Mouse (Mus musculus) right cerebral cortex, postnatal 25 days (tissue): ENCODE measurements around the gene M1ap.

ENCODE experiments used
- DNase-seq: peaks from one replicate; pipeline ENCODE4 v3.0.0; 2022

M1ap gene

DNA sequence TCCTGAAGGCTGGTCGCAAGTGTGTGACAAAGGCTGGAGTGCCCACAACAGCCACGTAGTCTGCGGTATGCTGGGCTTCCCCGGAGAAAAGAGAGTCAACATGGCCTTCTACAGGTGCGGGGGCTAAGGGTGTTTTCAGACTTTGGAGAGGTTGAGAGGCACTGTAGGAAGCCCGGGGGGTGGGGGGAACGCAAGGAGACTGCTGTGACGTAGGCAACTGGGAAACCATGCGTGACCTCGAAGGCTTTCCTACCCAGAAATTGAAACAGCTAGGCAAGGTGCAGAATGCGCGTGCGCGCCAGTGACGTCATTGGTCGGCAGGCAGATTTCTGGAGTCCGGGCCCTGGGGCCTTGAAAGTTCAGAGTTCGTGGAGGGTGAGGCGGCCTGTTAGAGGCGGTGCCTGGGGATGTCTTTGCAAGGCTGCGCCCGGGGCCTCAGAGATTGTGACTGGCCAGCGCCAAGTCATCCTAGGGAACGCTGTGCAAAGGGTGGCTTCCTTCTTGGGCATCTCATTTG, 91.9 kb downstream of the M1ap start:
- peak; percentile 81 for DNase-seq

DNA sequence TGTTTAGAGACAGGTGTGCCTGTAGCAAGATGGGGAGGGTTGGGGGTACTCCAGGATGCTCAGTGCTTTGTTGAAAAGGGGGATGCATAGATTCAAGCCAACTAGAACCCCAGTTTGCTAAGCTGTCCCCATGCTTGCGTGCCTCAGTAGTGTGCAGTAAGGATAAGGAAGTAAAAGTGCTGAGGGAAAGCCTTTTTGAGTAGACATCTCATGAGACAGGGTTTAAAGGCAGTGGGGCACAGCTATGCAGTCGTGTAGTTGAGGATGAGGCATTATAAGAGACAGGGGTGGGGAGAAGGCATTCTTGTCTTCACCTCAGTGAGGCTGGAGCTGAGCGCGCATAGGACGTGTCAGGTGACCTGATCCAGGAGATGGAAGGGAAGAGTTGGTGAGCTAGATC, 93.9 kb downstream of the M1ap start:
- DNase-seq = no peak

DNA sequence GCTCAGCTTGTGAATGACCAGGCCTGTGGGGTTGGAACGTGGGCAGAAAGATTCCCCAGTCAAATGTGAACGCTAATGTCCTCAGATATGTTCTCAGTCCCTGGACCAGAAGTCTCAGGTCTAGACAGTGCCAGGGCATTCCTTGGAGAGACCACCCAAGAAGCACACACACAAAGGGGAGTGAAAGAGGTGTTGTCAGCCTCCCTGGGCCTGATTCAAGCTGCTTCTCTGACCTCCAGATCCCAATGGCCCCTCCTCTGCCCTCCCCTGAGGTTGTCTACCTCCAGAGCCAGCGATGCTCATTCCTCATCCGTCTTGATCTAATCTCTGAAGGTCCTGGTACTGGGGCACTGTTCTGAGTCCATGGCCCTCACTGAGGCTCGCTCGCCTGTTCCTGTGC, 96.9 kb downstream of the M1ap start:
- DNase-seq = no peak

DNA sequence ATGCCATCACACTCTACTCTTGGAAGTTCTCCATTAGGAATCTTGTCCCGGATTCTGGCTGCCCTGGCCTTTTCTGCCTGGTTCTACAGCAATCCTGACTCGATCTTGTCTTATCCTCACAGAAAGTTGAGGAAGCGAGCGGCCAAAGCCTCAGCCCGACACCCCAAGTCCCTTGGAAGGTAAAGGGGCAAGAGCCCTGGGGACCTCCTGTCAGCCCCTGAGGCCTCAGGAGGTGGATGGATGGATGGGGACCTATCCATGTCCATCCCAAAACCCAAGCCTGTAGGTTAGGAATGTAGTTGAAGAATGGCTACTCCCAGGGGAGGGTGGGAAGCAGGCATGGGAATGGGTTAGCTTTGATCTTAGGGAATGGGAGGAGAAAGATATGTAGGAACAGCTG, 97.3 kb downstream of the M1ap start:
- no peak for DNase-seq

DNA sequence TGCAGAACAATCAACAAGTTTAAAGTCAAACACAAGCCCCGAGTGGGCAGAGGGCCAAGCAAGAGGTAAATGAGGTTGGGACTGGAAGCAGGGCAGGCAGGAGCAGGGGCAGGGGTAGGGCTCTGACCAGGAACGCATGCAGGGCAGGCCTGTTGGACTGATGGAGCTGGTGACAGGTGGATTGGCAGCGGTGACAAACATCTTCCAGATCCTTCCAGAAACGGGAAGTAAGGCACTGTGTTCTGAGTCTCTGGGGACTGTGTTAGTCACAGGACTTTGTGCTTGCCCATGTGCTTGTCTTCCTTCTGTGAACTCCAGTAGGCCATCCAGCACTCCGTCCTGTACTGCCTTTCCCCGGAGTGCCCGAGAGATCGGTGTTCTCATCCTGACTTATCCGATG, 98.0 kb downstream of the M1ap start:
- DNase-seq = no peak

DNA sequence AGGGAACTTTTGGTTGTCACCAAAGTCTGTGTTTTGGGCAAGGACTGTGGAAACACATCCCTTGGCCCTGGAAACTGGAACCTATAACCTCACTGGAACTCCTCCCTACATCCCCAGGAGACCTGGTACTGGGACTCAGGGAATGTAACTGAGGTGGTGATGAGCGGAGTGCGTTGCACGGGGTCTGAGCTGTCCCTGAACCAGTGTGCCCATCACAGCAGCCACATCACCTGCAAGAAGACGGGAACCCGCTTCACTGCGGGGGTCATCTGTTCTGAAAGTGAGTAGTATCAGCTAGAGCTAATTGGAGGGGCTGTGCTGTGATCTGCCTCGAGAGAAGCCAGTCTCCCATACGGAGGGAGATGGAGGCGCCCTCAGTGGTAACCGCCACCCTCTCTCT, 102.7 kb downstream of the M1ap start:
- no peak for DNase-seq

DNA sequence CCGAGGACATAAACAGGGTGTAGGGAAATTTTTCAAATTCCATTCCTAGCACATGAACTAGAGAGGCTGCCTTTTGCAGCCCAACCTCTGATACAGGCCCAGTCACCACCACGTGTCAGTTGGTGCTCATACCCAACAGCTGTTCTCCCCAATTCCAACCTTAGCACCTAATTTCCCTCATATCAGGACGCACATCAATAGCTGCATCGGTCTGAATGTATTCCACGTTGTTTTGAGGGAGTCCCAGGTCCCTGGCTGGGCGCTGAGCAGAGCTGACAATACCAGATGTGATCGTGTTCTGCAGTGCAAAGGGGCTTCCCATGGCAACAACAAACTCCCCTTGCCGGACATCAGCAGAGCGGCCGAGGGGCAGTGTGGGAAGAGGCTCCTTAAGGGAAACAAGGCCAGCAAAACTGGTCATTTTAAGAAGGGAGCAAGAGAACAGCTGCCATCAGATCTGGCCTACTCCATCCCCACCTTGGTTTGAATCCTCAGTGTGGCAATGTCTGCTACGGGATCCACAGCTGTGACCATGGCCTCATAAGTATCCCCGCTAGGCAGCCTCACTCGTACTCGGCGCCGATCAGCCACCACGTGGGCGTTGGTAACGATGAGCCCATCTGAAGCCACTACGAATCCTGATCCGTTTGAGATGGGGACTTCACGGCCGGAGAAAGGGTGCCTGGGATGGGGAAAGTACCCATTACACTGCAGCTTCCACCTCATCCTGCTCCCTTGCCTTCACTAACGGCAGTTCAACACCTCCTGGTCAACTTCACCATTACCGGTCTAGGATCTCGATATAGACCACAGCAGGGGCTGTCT, 106.6 kb downstream of the M1ap start:
- DNase-seq = peak; percentile 38

DNA sequence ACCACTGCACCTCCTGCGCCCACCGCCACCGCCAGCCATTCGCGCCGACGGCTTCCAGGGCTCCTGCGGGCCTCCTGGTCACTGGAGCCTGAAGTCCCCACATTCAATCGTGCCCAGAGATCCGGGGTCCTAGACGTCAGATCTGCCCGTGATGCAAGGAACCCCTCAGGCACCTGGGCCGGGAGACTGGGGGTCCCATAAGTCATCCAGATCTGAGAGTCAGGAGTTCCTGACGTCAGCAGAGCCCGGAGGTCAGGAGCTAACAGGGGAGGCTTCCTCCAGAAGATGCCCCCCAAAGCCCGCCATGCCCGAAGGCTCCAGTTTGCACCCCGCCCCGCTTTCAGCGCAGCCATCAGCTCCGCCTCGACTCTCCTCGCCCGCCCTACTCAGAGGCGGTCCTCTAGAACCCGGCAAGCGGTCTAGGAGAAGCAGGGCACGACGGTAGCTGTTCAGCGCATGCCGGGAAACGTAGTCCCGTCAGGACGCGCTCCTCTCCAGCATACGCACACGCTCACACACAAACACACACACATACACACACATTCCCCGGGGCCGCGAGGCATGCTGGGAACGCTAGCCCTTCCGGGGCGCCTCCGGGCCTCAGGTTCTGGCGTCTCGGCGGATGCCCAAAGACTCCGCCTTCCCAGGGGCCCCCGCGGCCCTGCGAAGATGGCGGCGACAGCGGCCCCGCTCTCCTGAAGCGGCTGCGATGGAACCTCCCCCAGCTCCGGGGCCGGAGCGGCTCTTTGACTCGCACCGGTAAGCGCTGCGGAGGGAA, 107.6 kb downstream of the M1ap start, which contains the start of gene Aup1:
Aup1 (plus strand) TSS at position 448 of the 778 bp plus-strand sequence.
- peak; percentile 97 for DNase-seq

DNA sequence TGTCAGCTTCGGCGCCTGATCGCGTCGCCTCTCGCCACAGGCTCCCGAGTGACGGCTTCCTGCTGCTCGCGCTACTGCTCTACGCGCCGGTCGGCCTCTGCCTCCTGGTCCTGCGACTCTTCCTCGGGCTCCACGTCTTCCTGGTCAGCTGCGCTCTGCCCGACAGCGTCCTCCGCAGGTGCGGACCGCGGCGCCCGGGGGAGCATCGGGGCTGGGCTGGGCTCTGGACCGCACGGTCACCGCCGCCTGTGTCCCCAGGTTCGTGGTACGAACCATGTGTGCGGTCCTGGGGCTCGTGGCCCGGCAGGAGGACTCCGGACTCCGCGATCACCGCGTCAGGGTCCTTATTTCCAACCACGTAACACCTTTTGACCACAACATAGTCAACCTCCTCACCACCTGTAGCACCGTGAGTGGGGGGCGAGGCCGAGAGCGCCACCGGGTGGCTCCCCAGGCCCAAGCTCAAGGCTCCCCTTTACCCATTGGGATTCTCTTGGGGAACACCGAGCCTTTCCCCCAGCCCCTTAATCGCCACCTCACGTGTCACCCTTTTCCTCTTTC, 108.2 kb downstream of the M1ap start, which contains the start of gene Htra2:
Htra2 (minus strand) TSS at position 403 of the 561 bp plus-strand sequence.
- DNase-seq = no peak

DNA sequence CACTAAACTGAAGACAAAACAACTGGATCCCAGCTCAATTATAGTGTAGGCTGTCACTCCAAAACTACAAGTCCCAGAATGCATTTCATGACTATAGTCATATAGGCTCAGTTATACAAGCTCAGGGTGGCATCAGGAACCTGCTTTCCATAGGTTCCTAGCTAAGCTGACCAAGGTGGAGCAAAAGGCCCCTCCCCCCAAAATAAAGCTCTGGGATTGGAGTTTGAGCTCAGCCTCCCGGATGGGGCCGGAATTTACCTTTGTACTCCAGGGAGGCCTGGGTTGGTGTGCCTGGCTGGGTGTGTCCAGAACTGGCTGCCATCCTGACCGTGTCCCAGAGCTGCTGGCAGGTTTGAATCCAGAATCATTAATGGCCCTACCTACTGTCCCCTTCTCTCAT, 111.1 kb downstream of the M1ap start, which contains the start of gene Dqx1:
Dqx1 (plus strand) TSS at position 55 of the 400 bp plus-strand sequence.
- DNase-seq = peak; percentile 36

DNA sequence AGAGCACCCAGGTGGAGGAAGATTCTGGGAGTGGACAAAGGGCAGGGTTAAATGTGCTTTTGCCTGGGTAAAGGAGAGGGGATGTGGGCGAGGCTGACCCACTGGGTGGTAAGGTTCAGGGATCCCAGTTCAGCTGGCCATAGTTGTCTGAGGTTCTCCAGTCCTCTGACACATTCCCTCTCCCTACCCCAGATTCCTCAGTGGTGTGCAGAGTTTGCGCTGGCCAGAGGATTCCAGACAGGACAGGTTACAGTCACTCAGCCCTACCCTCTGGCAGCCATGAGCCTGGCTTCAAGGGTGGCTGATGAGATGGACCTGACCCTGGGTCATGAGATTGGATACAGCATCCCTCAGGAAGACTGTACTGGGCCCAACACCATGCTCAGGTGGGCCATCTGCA, 112.0 kb downstream of the M1ap start:
- no peak for DNase-seq

DNA sequence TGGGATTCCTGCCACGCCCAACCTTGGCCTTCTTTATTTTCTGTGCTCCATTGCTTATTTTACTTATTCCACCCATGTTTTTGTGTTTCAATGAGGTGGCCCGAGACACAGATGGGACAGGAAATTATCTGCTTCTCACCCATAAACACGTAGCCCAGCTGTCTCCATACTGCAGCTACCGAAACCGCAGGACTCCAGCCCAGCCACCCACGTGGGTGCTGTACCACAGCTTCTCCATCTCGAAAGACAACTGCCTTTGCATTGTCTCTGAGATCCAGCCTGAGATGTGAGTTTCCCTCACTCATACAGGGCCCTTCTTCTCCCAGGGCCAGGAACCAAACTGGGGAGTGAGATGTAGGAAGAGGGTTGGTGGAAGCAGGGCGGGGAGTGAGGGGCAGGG, 119.3 kb downstream of the M1ap start:
- DNase-seq = no peak

DNA sequence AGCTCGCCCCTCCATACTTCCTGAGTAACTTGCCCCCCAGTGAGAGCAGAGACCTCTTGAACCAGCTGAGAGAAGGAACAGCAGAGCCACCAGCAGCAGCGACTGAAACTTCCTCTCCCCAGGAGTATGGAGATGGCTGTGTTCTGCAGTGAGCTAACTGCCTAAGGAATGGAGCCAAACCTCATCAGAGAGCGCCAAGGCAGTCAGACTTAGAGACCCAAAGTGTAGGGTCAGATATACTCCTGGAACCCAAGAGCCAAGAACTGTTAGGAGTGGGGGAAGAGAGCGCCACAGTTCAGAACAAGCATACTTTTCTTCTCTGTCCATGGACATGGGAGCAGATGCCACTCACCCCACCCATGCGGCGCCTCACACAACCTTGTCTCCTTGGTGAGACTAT, 119.7 kb downstream of the M1ap start:
- DNase-seq = no peak

DNA sequence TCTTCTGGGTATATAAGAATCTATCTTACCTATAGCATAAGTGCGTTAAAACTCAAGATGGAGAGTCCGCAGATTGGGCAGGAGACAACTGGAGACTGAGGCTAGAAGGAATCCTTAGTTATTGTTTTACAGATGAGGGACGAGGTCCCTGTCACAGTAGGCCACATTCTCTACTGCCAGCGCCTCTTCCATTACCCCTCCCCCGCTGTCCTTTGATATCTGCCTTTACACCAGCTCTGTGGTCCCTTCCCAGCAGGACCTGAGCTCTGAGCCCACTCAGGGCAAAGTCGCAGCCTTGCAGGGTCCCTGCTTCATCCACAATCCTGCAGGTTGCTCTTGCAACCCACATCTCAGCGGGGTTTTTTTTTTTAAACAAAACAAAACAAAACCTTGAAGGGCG, 121.5 kb downstream of the M1ap start:
- no peak for DNase-seq

DNA sequence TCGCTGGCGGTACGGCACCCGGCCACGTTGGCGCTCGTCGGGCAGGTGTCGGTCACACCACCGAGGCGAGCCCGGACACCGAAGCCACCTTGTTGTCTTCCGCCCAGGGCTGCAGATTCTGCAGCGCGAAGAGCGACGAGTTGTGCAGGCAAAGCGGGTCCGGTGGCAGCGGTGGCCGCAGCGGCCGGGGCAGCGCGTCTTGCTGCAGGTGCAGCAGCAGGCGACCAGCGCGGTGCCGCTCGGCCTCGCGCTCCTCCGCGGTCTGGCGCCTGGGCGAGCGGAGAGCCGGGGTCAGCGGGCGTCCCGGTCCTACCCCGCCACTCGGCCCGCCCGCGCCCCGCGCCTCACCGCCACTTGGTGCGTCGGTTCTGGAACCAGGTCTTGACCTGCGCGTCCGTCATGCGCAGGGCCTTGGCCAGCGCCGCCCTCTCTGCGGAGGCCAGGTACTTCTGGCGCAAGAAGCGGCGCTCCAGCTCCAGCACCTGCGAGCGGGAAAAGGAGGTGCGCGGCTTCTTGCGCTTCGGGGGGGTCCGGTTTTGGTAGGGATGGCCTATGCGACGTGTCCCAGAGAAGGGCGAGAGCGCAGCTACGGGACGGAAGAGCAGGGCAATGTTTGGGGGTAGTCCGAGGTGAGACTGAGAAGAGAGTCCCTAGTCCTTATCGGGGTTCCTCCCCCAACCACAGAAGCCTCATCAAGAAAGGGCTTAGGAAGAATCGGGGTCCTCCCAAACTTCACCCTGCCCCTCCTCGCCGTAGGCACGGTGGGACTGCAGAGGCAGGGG, 122.2 kb downstream of the M1ap start:
- no peak for DNase-seq

DNA sequence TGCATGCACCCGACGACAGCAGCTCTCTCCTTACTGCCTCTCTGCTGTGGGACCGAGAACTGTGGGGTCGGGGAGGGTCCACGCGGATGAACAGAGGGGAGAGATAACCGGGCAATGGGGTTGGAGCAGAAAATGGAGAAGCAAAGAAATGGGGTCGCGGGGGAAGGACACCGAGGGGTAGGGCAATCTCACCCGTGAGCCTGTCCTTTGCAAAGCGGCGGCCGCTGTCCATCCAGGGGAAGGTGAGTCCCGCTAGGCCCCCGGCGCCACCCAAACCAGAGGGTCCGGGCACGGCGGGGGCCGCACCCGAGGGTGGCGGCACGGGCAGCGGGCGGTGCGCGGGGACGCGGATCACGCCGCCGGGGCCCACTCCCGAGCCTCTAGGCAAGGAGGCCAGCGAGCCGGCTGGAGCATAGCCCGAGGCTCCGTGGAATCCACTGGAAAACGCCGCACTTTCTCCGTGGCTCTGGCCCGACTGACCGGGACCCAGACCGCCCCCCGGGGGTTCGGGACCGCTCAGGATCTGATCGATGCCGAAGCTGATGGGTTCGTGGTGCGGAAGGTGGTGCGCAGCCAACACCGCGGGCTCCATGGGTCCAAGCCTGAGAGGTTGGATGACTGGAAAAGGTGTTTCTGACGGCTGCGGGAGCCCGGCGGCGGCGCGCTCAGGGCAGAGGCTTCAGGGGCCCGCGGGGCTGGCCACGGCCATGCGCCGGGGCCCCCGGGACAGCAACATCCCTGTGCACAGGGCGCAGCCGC, 123.0 kb downstream of the M1ap start:
- no peak for DNase-seq

DNA sequence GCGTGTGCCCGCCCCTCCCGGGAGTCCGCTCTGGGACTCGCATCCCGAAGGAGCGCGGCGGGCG, 123.4 kb downstream of the M1ap start, which contains the start of gene Tlx2:
Tlx2 (minus strand) TSS at position 47 of the 64 bp plus-strand sequence.
- no peak for DNase-seq

DNA sequence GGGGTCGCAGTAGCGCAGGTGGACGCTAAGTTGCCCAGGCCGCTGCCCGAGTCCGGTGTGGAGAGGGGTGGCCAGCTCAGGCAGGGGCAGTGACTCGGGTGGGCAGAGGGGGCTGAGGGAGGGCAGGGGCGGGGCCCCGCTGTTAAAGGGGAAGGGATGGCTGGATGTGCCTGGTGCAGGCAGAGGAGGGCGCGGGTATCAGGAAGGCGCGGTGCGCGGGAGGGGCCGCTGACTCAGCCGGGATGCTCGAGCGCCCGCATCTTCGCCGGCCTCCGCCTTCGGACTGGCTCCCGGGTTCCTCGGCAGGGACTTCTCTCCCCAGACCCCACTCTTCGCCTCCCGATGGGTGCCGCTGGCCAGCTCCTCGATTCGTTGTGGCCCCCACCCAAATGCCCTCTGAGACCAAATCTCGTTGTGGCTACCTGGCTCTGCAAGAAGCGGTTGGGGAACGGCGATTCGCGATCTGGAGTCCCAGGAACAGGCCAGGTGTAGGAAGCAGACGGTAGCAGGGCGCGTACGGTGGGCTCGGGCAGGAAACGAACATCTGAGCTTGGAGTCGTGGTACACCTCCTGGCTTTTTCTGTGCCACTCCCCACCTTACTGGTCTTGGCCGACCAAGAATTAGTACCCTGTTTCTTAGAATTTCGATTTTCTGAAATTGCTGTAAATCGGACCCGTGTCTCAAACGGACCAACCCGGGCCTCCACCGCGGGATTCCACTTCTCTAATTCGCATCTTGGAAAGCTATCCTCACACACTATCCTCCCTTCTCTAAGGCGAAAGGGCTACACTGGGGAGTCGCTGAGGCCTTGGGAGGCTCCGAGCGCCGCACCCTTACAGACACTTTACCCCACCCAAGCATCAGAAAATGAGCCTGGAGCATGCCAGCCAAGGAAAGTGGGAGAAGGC, 123.9 kb downstream of the M1ap start:
- DNase-seq = peak; percentile 48

DNA sequence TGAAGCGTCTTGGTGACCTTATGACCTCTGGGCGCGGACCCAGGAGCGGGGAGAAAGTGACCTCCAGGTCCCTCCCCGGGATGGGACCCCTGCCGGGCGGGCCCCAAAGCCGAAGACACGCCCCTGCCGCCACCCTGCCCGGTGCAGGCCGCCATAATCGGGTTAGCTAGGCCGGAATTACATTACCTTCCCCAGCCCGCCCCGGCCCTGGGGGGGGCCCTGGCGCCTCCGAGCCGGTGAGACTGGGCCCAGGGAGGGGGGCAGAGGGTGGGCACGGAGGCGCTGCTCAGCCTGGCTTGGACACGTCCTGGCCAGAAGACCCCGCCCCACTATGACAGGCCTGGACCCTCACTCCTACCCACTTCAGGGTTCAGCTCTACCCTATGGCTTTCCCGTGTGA, 124.5 kb downstream of the M1ap start:
- no peak for DNase-seq

DNA sequence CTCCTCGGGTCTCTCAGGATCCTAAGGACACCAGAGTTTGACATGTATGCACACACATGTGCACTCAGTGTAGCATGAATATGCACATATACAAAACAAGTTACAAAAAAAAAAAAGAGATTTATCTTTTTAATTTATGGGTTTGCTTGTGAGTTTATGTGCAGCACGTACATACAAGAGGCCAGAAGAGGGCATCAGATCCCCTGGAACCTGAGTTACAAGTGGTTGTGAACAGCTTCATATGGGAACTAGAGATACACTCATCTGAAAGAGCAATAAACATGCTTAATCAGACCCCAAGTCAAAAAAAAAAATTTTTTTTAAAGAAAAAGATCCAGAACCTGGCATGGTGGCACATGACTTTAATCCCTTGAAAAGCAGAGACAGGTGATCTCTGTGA, 128.3 kb downstream of the M1ap start:
- no peak for DNase-seq

DNA sequence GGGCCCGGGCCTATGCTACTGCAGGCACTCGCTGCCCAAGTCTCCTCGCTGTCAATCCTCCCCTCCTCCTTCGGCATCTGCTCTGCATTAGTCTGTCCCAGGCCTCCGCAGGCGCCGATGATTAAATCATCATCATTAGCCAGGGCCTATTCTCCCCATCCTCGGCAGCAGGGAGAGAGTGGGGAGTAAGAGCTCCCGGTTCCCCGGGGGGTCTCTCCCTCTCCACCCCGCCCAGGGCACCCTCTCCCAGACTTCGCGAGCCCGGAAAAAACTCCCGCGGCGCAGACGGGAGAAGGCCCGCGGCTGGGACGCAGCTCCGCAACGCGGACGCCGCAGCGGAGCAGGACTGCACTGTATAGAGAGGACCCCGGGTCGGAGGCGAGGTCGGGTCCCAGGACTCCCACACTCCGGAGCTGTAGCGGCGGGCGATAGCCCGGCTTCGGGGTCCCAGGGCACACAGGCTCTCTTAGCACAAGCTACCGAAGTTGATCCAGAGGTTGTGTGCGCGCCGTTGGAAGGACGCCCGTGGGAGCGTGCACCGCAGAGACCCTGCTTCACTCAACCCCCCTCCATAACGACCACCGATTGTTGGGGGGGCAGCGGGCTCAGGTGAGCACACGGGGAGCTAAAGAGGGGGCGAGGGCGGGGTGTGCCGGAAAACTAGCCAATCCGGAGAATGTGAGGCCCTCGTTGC, 131.1 kb downstream of the M1ap start, which contains the start of gene Pcgf1:
Pcgf1 (plus strand) TSS at position 240 of the 694 bp plus-strand sequence.
- no peak for DNase-seq
